Comparison of ENCODE assay signal across 9 mouse cellular contexts in the genomic region with DNA sequence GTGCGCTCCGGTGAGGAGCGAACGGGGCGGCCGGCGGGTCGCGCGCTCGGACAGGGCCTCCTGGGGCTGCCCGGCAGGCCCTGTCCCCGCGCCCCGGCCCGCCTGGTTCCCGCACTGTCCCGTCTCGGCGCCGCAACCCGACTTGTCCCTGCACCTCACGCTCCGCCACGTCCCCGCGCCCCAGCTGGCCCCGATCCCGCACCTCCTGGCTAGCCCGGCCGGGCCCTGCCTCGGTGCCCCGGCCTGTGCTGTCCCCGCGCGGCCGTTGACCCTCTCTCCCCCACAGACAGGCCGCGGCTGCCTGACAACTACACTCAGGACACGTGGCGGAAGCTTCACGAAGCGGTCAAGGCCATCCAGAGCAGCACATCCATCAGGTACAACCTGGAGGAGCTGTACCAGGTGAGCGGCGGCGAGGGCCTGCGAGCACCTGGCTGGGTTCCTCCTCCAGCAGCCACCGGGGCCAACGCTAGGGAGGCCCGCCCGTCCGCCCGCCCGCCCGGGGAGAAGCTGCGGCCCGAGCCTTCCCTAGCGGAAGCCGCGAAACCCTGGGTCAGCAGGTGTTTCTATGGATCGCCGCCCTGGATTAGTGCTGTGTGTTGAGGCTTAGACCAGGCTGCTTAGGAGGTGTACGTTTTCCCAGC. TPM values are rescaled to one million over a fixed set of nuclear protein-coding genes. Genes with fewer than 3 reads are reported as not detected.
DNase-seq lines count a peak whose midpoint lies in the region; ATAC-seq and TF ChIP-seq lines count a peak whose summit lies in the region.
"Had no signal": no experiment of that assay in that cellular context is flagged by ENCODE, and none has a peak within 500 bp of the region (broad histone marks: within the 10 kb centered on the region; RNA-seq: fewer than 3 reads in every experiment).

No protein-coding gene starts in this region.

- DNase-seq in heart, adult 2 months, result no peak
- no peak for DNase-seq in heart, adult 18-20 months
- DNase-seq in CH12.LX (ENCODE audit: extremely low read depth), result peak; percentile 19
- DNase-seq in embryonic facial prominence, embryonic 10.5 days (ENCODE audit: low spot score), result no peak
- DNase-seq in hindbrain, embryonic 10.5 days (ENCODE audit: low spot score), result no peak
- no peak for DNase-seq in limb, embryonic 14.5 days (ENCODE audit: low spot score)
- DNase-seq in thymus, postnatal 4 days, result peak; percentile 69

- peaks cover 9% of the 10 kb centered on the region for H3K4me1 ChIP-seq in heart, adult 2 months (ENCODE audit: control insufficient read depth, insufficient read depth, low read length)
- peaks cover 6 to 13% of the 10 kb centered on the region in 2 experiments; a peak in 3 of 4 replicates for H3K4me1 ChIP-seq in CH12.LX (ENCODE audit: control insufficient read depth in 1 of 2, insufficient read depth in 2 of 2)
- peaks cover 23% of the 10 kb centered on the region for H3K4me1 ChIP-seq in embryonic facial prominence, embryonic 10.5 days
- peaks cover 33% of the 10 kb centered on the region for H3K4me1 ChIP-seq in hindbrain, embryonic 10.5 days (replicated peaks)
- H3K4me1 ChIP-seq in limb, embryonic 14.5 days (ENCODE audit: control insufficient read depth, insufficient read depth, low read length), result peaks cover 14% of the 10 kb centered on the region
- H3K4me1 ChIP-seq in neural tube, embryonic 13.5 days (replicated peaks), result peaks cover 53% of the 10 kb centered on the region

- TF ChIP-seq RAD21 in CH12.LX (IDR thresholded peaks at IDR 0.05; ENCODE audit: low read depth, low read length), result no peak

- H3K27me3 ChIP-seq in heart, adult 2 months (ENCODE audit: control insufficient read depth, insufficient read depth, low read length), result no peaks in the 10 kb centered on the region
- H3K27me3 ChIP-seq in CH12.LX (replicated peaks), result no peaks in the 10 kb centered on the region
- H3K27me3 ChIP-seq in embryonic facial prominence, embryonic 10.5 days (replicated peaks; ENCODE audit: low read depth, poor library complexity, severe bottlenecking), result no peaks in the 10 kb centered on the region
- H3K27me3 ChIP-seq in hindbrain, embryonic 10.5 days (ENCODE audit: insufficient read depth, poor library complexity, severe bottlenecking), result no peaks in the 10 kb centered on the region
- no peaks in the 10 kb centered on the region for H3K27me3 ChIP-seq in limb, embryonic 14.5 days (ENCODE audit: control insufficient read depth, insufficient read depth, low read length)
- H3K27me3 ChIP-seq in neural tube, embryonic 13.5 days, result no peaks in the 10 kb centered on the region

- H3K9ac ChIP-seq in heart, adult 2 months (ENCODE audit: low read depth, low read length), result peak overlapping the region; percentile 96
- peak overlapping the region; percentile 81 for H3K9ac ChIP-seq in CH12.LX (ENCODE audit: insufficient read depth, low read depth)
- H3K9ac ChIP-seq in limb, embryonic 14.5 days (ENCODE audit: low read depth, low read length, severe bottlenecking), result peak overlapping the region; percentile 96
- peak overlapping the region; percentile 89 for H3K9ac ChIP-seq in neural tube, embryonic 13.5 days

- no peaks in the 10 kb centered on the region for H3K9me3 ChIP-seq in CH12.LX (replicated peaks; ENCODE audit: low read length)
- no peaks in the 10 kb centered on the region for H3K9me3 ChIP-seq in embryonic facial prominence, embryonic 10.5 days
- no peaks in the 10 kb centered on the region for H3K9me3 ChIP-seq in hindbrain, embryonic 10.5 days
- H3K9me3 ChIP-seq in limb, embryonic 14.5 days (ENCODE audit: control insufficient read depth, low read length), result no peaks in the 10 kb centered on the region
- no peaks in the 10 kb centered on the region for H3K9me3 ChIP-seq in neural tube, embryonic 13.5 days

- H3K27ac ChIP-seq in heart, adult 2 months, result peak overlapping the region; percentile 97
- no peak overlapping the region for H3K27ac ChIP-seq in CH12.LX (ENCODE audit: insufficient read depth, low read depth)
- H3K27ac ChIP-seq in embryonic facial prominence, embryonic 10.5 days (replicated peaks), result peak overlapping the region; percentile 94
- H3K27ac ChIP-seq in hindbrain, embryonic 10.5 days, result peak overlapping the region; percentile 95
- H3K27ac ChIP-seq in limb, embryonic 14.5 days (replicated peaks; ENCODE audit: low read depth, low read length), result peak overlapping the region; percentile 90
- H3K27ac ChIP-seq in neural tube, embryonic 13.5 days (replicated peaks), result peak overlapping the region; percentile 88

- TF ChIP-seq EP300 in heart, adult 2 months (IDR thresholded peaks at IDR 0.05; ENCODE audit: insufficient read depth, low read depth, low read length), result no peak
- no peak for TF ChIP-seq EP300 in CH12.LX (IDR thresholded peaks at IDR 0.05; ENCODE audit: low read length)

- H3K36me3 ChIP-seq in heart, adult 2 months (ENCODE audit: control insufficient read depth, insufficient read depth, low read length), result no peaks in the 10 kb centered on the region
- peaks cover 0 to 21% of the 10 kb centered on the region in 2 experiments for H3K36me3 ChIP-seq in CH12.LX (replicated peaks in 1 of 2; ENCODE audit: control insufficient read depth in 1 of 2, insufficient read depth in 1 of 2, low read length in 1 of 2)
- peaks cover 25% of the 10 kb centered on the region for H3K36me3 ChIP-seq in embryonic facial prominence, embryonic 10.5 days (replicated peaks)
- peaks cover 21% of the 10 kb centered on the region for H3K36me3 ChIP-seq in hindbrain, embryonic 10.5 days
- peaks cover 9% of the 10 kb centered on the region for H3K36me3 ChIP-seq in limb, embryonic 14.5 days (ENCODE audit: control insufficient read depth, insufficient read depth, low read length)
- peaks cover 8% of the 10 kb centered on the region; the same call in 1 of the 2 replicates for H3K36me3 ChIP-seq in neural tube, embryonic 13.5 days

- H3K79me2 ChIP-seq in heart, adult 2 months (replicated peaks; ENCODE audit: control insufficient read depth, insufficient read depth, low read length), result peaks cover 10% of the 10 kb centered on the region
- peaks cover 13% of the 10 kb centered on the region for H3K79me2 ChIP-seq in CH12.LX (replicated peaks; ENCODE audit: control insufficient read depth, extremely low read depth, insufficient read depth, poor library complexity, severe bottlenecking)

- peak overlapping the region; percentile 100 for H3K4me3 ChIP-seq in heart, adult 2 months
- H3K4me3 ChIP-seq in CH12.LX (replicated peaks in 1 of 3; ENCODE audit: low read depth in 2 of 3, low read length in 2 of 3, poor library complexity in 1 of 3), result peak overlapping the region; percentile 72 to 100 (median 89)
- peak overlapping the region; percentile 98 for H3K4me3 ChIP-seq in embryonic facial prominence, embryonic 10.5 days
- H3K4me3 ChIP-seq in hindbrain, embryonic 10.5 days, result peak overlapping the region; percentile 70
- peak overlapping the region; percentile 96 for H3K4me3 ChIP-seq in limb, embryonic 14.5 days (replicated peaks; ENCODE audit: low read length)
- H3K4me3 ChIP-seq in neural tube, embryonic 13.5 days, result peak overlapping the region; percentile 67

- dilution Hi-C loops in CH12.LX (cut with MboI; ENCODE audit: extremely low pct_ligation_motif_present, extremely low pct_unique_long_range_greater_than_20kb, low sequenced_read_pairs), result no loop called here

- H3K4me2 ChIP-seq in CH12.LX (ENCODE audit: insufficient read depth, low read depth, poor library complexity, severe bottlenecking), result peak overlapping the region; percentile 62
- H3K4me2 ChIP-seq in limb, embryonic 14.5 days (replicated peaks; ENCODE audit: low read depth, low read length, severe bottlenecking), result peak overlapping the region; percentile 86
- H3K4me2 ChIP-seq in neural tube, embryonic 13.5 days, result peak overlapping the region; percentile 95

- in situ Hi-C loops in CH12.LX (cut with MboI; ENCODE audit: low pct_ligation_motif_present, low pct_unique_long_range_greater_than_20kb, low sequenced_read_pairs), result no loop called here

- TF ChIP-seq CTCF in heart, adult 2 months (IDR thresholded peaks at IDR 0.05), result no peak
- no peak for TF ChIP-seq CTCF in CH12.LX (conservative IDR thresholded peaks at IDR 0.05 in 1 of 2, IDR thresholded peaks at IDR 0.05 in 1 of 2; ENCODE audit: low read depth in 2 of 2, low read length in 2 of 2)

- WGBS in heart, adult 2 months, result 1% methylated on average over 55 of the region's 63 CpGs
- WGBS in embryonic facial prominence, embryonic 10.5 days, result under 1% methylated on average over 63 of the region's 63 CpGs
- WGBS in hindbrain, embryonic 10.5 days, result under 1% methylated on average over 63 of the region's 63 CpGs
- under 1% methylated on average over 27 of the region's 63 CpGs for WGBS in limb, embryonic 14.5 days
- WGBS in neural tube, embryonic 13.5 days, result under 1% methylated on average over 61 of the region's 63 CpGs

- TF ChIP-seq POLR2A in heart, adult 2 months (IDR thresholded peaks at IDR 0.05; ENCODE audit: insufficient read depth, low read depth, low read length), result no peak
- TF ChIP-seq POLR2A in CH12.LX (IDR thresholded peaks at IDR 0.05; ENCODE audit: low read depth, low read length), result no peak
- TF ChIP-seq POLR2A in limb, embryonic 14.5 days (IDR thresholded peaks at IDR 0.05; ENCODE audit: borderline replicate concordance, extremely low read depth, insufficient read depth, insufficient read length), result no peak

- ATAC-seq in limb, embryonic 14.5 days (ENCODE audit: low FRiP score, low read depth), result peak; percentile 34
- ATAC-seq in neural tube, embryonic 13.5 days (ENCODE audit: low read depth), result peak; percentile 47

- intact Hi-C loops in heart, adult 2 months (cut with DNase I), result loop anchor here (2.0 to 10.0 kb wide), 4 partner anchors 53 to 351 kb away; partner anchors contain the start of genes Atp11a and Lamp1

RNA-seq across cellular contexts. Expression of gene Cul4a, which starts 0.6 kb away (rescaled TPM):
- total RNA-seq in heart, adult 2 months (2021), result 10 to 100 TPM; 68.5 to 76.0 TPM
- 35.0 and 71.0 TPM in 2 replicates for polyA plus RNA-seq in heart, adult 2 months (2012; rRNA removed)
- total RNA-seq in heart, adult 18-20 months (2021), result 10 to 100 TPM; 80.1 to 85.0 TPM
- total RNA-seq in CH12.LX (2012; rRNA removed) (21.4 and 23.9 TPM in 2 replicates), CH12.LX (2014; rRNA removed) (25.6 and 27.0 TPM in 2 replicates)
- polyA plus RNA-seq in CH12.LX (2012; ENCODE audit: insufficient read length, low read depth), result 14.1 and 15.6 TPM in 2 replicates
- polyA plus RNA-seq in embryonic facial prominence, embryonic 10.5 days (2016; fragmentation: Nextera tagmentation; extraction: Ambion mirVana), result 90.3 and 96.0 TPM in 2 replicates
- polyA plus RNA-seq in hindbrain, embryonic 10.5 days (2016; fragmentation: Nextera tagmentation; extraction: Ambion mirVana), result 72.8 and 83.9 TPM in 2 replicates
- 81.6 and 83.7 TPM in 2 replicates for polyA plus RNA-seq in limb, embryonic 14.5 days (2012; rRNA removed)
- 110 and 115 TPM in 2 replicates for polyA plus RNA-seq in limb, embryonic 14.5 days (2014; fragmentation: Nextera tagmentation; extraction: Ambion mirVana)
- 72.1 and 82.7 TPM in 2 replicates for polyA plus RNA-seq in neural tube, embryonic 13.5 days (2015; fragmentation: Nextera tagmentation; extraction: Ambion mirVana)

RNA-seq across cellular contexts. Expression of gene Pcid2, which starts 0.8 kb away (rescaled TPM):
- total RNA-seq in heart, adult 2 months (2021), result 10 to 100 TPM in 1 of 2 experiments, 1 to 10 TPM in 1; 8.2 to 10.3 TPM
- polyA plus RNA-seq in heart, adult 2 months (2012; rRNA removed), result 12.9 and 14.4 TPM in 2 replicates
- total RNA-seq in heart, adult 18-20 months (2021), result 10 to 100 TPM; 10.4 to 10.6 TPM
- total RNA-seq in CH12.LX (2012; rRNA removed) (21.6 and 24.2 TPM in 2 replicates), CH12.LX (2014; rRNA removed) (23.1 and 23.9 TPM in 2 replicates)
- polyA plus RNA-seq in CH12.LX (2012; ENCODE audit: insufficient read length, low read depth), result 28.5 and 32.5 TPM in 2 replicates
- 57.8 and 59.2 TPM in 2 replicates for polyA plus RNA-seq in embryonic facial prominence, embryonic 10.5 days (2016; fragmentation: Nextera tagmentation; extraction: Ambion mirVana)
- 58.4 and 63.5 TPM in 2 replicates for polyA plus RNA-seq in hindbrain, embryonic 10.5 days (2016; fragmentation: Nextera tagmentation; extraction: Ambion mirVana)
- polyA plus RNA-seq in limb, embryonic 14.5 days (2012; rRNA removed), result 35.9 and 40.7 TPM in 2 replicates
- polyA plus RNA-seq in limb, embryonic 14.5 days (2014; fragmentation: Nextera tagmentation; extraction: Ambion mirVana), result 34.8 and 39.2 TPM in 2 replicates
- polyA plus RNA-seq in neural tube, embryonic 13.5 days (2015; fragmentation: Nextera tagmentation; extraction: Ambion mirVana), result 45.7 and 46.0 TPM in 2 replicates

RNA-seq across cellular contexts. Expression of gene Proz, which starts 45.3 kb away (rescaled TPM):
- not detected for total RNA-seq in heart, adult 2 months (2021)
- polyA plus RNA-seq in heart, adult 2 months (2012; rRNA removed), result 0.20 TPM in 1 of 2 replicates, not detected in the other
- not detected for total RNA-seq in heart, adult 18-20 months (2021)
- total RNA-seq in CH12.LX (2012; rRNA removed) (0.08 and 0.21 TPM in 2 replicates), CH12.LX (2014; rRNA removed) (not detected in 2 replicates)
- 0.94 and 0.95 TPM in 2 replicates for polyA plus RNA-seq in CH12.LX (2012; ENCODE audit: insufficient read length, low read depth)
- 0.20 and 0.24 TPM in 2 replicates for polyA plus RNA-seq in embryonic facial prominence, embryonic 10.5 days (2016; fragmentation: Nextera tagmentation; extraction: Ambion mirVana)
- 0.24 and 0.50 TPM in 2 replicates for polyA plus RNA-seq in hindbrain, embryonic 10.5 days (2016; fragmentation: Nextera tagmentation; extraction: Ambion mirVana)
- polyA plus RNA-seq in limb, embryonic 14.5 days (2012; rRNA removed), result 0.04 and 0.06 TPM in 2 replicates
- polyA plus RNA-seq in limb, embryonic 14.5 days (2014; fragmentation: Nextera tagmentation; extraction: Ambion mirVana), result 0.18 and 0.39 TPM in 2 replicates
- 0.56 and 0.95 TPM in 2 replicates for polyA plus RNA-seq in neural tube, embryonic 13.5 days (2015; fragmentation: Nextera tagmentation; extraction: Ambion mirVana)
- total RNA-seq: left cerebral cortex, adult 18-20 months had no signal

RNA-seq across cellular contexts. Expression of gene Lamp1, which starts 52.9 kb away (rescaled TPM):
- 100 to 1,000 TPM; 406 to 437 TPM for total RNA-seq in heart, adult 2 months (2021)
- 462 and 645 TPM in 2 replicates for polyA plus RNA-seq in heart, adult 2 months (2012; rRNA removed)
- total RNA-seq in heart, adult 18-20 months (2021), result 100 to 1,000 TPM; 405 to 445 TPM
- total RNA-seq in CH12.LX (2012; rRNA removed) (67.0 and 69.4 TPM in 2 replicates), CH12.LX (2014; rRNA removed) (51.0 and 56.7 TPM in 2 replicates)
- 64.3 TPM in 2 replicates for polyA plus RNA-seq in CH12.LX (2012; ENCODE audit: insufficient read length, low read depth)
- 183 TPM in 2 replicates for polyA plus RNA-seq in embryonic facial prominence, embryonic 10.5 days (2016; fragmentation: Nextera tagmentation; extraction: Ambion mirVana)
- polyA plus RNA-seq in hindbrain, embryonic 10.5 days (2016; fragmentation: Nextera tagmentation; extraction: Ambion mirVana), result 218 and 231 TPM in 2 replicates
- polyA plus RNA-seq in limb, embryonic 14.5 days (2012; rRNA removed), result 300 and 327 TPM in 2 replicates
- polyA plus RNA-seq in limb, embryonic 14.5 days (2014; fragmentation: Nextera tagmentation; extraction: Ambion mirVana), result 335 and 337 TPM in 2 replicates
- polyA plus RNA-seq in neural tube, embryonic 13.5 days (2015; fragmentation: Nextera tagmentation; extraction: Ambion mirVana), result 281 and 292 TPM in 2 replicates

Comparison
In these comparisons a context has a peak if more than half of its experiments do, and no peak if none do; other contexts are left out.
1. DNase-seq: peak in CH12.LX (single experiment) and thymus, postnatal 4 days (single experiment); none in heart, adult 2 months (0 of 2), heart, adult 18-20 months (0 of 2), embryonic facial prominence, embryonic 10.5 days (single experiment), hindbrain, embryonic 10.5 days (single experiment) and limb, embryonic 14.5 days (single experiment).
2. Peak in every context shown above with its lines, with median percentiles within 50 percentile points of each other: H3K4me3 ChIP-seq, H3K9ac ChIP-seq and H3K4me2 ChIP-seq.